Mouse (Mus musculus): Measurements from ENCODE around the gene Fkbp8. TPM values are rescaled to one million over a fixed set of nuclear protein-coding genes. Genes with fewer than 3 reads are reported as not detected.

Fkbp8 gene
- total RNA-seq, 2 experiments from 2014 or later: 412 to 417 TPM

GRCm38 (mm10) chr8:70551558-70552161, 24.1 kb downstream of the Fkbp8 start:
- DNase-seq (ENCODE audit: low spot score in 2 of 2): no peak

GRCm38 (mm10) chr8:70552836-70553235, 25.3 kb downstream of the Fkbp8 start:
- DNase-seq (ENCODE audit: low spot score in 2 of 2): no peak

DNA sequence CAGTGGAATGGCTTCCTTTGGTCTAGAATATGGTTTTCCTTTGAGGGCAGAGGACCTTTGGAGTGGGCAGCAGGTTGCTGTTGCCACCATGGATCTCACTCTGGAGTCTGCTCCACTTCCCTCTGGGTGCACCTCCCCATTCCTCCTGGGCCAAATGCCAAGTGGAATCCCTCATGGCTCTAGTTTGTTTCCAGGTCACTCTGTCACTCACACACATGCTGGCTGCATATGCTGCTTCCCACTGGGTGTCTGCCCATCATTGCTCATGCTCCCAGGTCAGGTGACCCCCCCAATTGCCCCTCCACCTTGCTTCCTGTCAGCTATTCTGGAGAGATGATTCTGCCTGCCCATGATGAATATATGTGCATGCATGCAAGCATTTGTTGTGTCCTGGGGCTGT, 26.2 kb downstream of the Fkbp8 start:
- DNase-seq (ENCODE audit: low spot score in 2 of 2): no peak

GRCm38 (mm10) chr8:70555079-70555747, 27.7 kb downstream of the Fkbp8 start:
- no peak for DNase-seq (ENCODE audit: low spot score in 2 of 2)

- no peak for DNase-seq (ENCODE audit: low spot score in 2 of 2)
Observed at GRCm38 (mm10) chr8:70558334-70558733, 30.8 kb downstream of the Fkbp8 start.

GRCm38 (mm10) chr8:70558983-70559382, 31.5 kb downstream of the Fkbp8 start:
- no peak for DNase-seq (ENCODE audit: low spot score in 2 of 2)

GRCm38 (mm10) chr8:70560096-70560495, 32.6 kb downstream of the Fkbp8 start:
- DNase-seq (ENCODE audit: low spot score in 2 of 2): peak in 1 of 2 experiments; percentile 60

- DNase-seq (ENCODE audit: low spot score in 2 of 2): no peak
Observed at GRCm38 (mm10) chr8:70560564-70560963, 33.0 kb downstream of the Fkbp8 start.

- no peak for DNase-seq (ENCODE audit: low spot score in 2 of 2)
Observed at GRCm38 (mm10) chr8:70561357-70561756, 33.8 kb downstream of the Fkbp8 start.

GRCm38 (mm10) chr8:70561809-70562535, 34.4 kb downstream of the Fkbp8 start:
- DNase-seq (ENCODE audit: low spot score in 2 of 2): no peak

GRCm38 (mm10) chr8:70562802-70563201, 35.3 kb downstream of the Fkbp8 start:
- DNase-seq (ENCODE audit: low spot score in 2 of 2): no peak

DNA sequence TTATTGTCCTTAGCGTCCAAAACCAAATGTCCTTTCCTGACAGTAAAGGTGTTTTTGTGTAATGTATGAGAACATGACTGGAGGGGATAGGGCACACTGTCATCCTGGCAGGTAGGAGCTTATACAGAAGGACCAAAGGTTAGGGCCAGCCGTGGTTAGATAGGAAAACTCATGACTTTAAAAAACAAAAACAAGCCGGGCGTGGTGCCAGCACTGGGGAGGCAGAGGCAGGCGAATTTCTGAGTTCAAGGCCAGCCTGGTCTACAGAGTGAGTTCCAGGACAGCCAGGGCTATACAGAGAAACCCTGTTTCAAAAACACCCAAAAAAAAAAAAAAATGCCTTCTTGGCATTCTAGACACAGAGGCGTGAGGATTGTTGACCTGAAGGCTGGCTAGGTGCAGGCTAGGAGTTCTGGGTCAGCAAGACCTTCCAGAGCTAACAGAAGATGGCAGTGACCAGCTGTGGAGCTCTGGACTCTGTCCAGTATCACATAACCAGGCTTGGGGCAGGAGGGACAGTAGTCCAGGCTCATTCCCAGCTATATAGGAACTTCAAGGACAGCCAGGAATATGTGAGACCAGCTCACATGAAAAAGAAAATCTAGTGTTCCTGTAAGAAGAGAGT, 36.4 kb downstream of the Fkbp8 start:
- DNase-seq (ENCODE audit: low spot score in 2 of 2): no peak

- DNase-seq (ENCODE audit: low spot score in 2 of 2): no peak
Observed at GRCm38 (mm10) chr8:70564696-70565235, 37.2 kb downstream of the Fkbp8 start.

DNA sequence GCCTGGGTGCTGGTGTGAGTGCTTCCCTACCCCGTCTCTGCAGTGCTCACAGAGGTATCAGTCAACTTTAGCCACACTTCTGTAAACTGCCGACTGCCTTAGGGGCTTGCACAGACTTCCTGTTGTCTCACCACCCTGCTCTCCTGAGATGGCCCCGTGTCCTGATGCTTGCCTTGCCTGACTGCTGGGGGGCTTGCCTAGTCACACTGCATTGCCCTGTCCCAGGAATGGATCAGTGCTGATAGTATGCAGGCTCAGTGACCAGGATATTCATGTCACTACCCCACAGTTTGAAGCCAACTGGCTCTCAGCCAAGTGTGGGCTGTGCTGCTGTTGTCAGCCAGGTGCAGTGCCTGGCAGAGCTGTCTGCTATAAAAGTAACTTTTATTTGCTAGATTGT, 38.0 kb downstream of the Fkbp8 start:
- no peak for DNase-seq (ENCODE audit: low spot score in 2 of 2)

DNA sequence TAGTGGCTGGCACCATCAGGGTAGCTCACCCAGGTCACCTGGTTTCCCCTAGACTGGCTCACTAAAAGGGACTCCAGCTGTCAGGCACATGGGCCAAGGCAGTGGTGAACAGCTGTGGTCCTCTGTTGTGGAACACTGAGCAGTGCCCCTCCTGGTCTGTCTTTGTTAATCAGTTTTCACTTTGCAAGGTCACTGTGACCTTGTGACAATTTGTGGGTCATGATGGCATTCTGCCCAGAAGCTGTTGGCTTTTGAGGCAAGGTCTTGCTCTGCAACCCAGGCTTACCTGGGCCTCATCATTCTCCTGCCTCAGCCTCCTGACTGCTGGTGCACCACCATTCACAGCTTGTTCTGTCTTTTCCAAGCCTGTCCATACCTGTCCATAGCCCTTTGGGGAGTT, 42.8 kb downstream of the Fkbp8 start:
- no peak for DNase-seq (ENCODE audit: low spot score in 2 of 2)

DNA sequence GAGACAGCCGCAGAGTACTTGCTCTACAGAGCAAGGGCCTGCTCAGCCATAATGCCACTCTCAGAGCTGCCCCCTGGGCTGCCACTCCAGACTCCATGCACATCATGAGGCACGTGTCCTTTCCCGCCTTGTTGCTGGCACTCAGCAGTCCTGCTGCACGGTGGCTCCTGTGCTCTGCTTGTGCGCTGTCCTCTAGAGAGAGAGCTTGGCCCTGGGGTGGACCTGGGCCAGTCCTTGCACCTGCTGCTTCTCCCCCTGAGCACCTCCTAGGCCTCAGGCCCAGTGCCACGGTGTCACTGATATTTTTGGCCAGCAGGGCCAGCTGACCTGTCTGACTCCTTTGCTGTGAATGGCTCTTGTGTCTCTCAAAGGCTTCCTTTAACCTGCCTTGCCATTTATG, 43.5 kb downstream of the Fkbp8 start:
- DNase-seq (ENCODE audit: low spot score in 2 of 2): no peak

- no peak for DNase-seq (ENCODE audit: low spot score in 2 of 2)
Observed at GRCm38 (mm10) chr8:70574302-70574701, 46.8 kb downstream of the Fkbp8 start.

DNA sequence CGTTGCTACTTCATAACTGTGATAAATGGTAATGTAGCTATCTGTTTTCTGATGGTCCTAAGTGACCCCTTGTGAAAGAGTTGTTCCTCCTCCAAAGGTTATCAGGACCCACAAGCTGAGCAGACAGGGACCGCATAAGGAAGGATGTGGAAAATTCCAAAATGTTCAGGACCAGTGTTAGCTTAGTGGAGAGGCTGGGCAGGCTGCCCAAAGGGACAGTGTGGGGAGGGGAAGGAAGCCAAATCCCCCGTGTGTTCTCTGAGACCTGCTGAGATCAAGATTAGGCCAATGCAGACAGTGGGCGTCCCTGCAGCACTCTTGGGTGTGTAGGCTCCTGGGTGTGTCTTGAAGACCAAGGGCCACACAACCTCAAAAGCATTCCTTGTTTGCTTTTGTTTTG, 47.4 kb downstream of the Fkbp8 start:
- no peak for DNase-seq (ENCODE audit: low spot score in 2 of 2)

- DNase-seq (ENCODE audit: low spot score in 2 of 2): no peak
Observed at GRCm38 (mm10) chr8:70577207-70577606, 49.7 kb downstream of the Fkbp8 start.

DNA sequence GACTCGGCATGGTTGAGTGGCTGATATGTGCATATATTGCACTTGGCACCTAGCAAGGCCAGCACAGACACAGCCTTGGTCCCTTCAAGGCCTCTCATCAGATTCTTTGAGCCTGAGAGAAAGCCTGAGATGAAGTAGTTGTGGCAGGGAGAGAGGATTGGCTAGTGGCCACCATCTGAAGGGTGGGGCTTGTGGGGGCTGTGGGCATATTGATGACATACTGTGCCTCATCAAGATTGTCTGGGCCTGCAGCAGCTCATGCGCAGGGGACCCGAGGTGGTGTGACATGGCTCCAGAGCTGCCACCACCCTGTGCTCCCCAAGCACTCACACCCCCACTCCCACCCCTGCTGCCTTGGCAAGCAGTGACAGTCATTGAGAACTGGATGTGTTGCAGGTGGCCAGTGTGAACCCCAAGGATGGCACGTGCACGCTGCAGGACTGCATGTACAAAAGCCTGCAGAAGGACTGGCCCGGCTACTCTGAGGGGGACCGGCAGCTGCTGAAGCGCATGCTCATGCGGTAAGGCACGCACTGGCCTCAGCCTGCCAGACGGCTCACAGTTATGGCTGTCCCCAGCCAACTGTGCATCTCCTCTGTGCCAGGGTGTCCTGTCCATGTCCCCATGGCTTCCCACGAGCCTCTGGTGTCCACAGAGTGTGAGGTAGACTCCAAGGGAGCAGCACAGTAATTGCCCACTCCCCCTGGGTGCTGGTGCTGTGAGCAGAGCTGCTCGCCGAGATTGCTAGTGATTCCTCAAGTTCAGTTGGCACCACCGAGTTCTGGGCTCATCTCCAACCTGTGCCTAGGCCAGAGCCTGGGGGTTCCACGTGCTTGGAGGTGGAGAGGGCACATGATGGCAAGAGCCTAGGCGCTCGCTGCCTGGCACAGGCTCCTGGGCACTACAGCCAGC, 56.2 kb downstream of the Fkbp8 start:
- peak in 1 of 2 experiments; percentile 72 for DNase-seq (ENCODE audit: low spot score in 2 of 2)
